Mouse (Mus musculus) kidney, postnatal 0 days (tissue): Measurements from ENCODE around the gene Noct. TPM values are rescaled to one million over a fixed set of nuclear protein-coding genes. Genes with fewer than 3 reads are reported as not detected.
"Not testable (repeated sequence)": the region's sequence is repeated elsewhere in the genome, so short reads cannot be mapped to it uniquely, and the experiment has no call there.

Experiments
- ATAC-seq: fragments of 200-750 bp; cut with Nextera tagmentation; replicated peaks from 2 replicates; pipeline ENCODE4 v1.8.0; 2017; ENCODE audit warnings: low read depth, moderate number of reproducible peaks, moderate TSS enrichment, moderate library complexity; ENCODE audit not compliant: low FRiP score
- DNase-seq: peaks from one replicate; pipeline ENCODE4 v3.0.0-alpha.2; 2016; ENCODE audit warnings: low spot score
- H3K27ac ChIP-seq: fragments of 300-500 bp; sonication (generic); 2 replicates; pipeline ENCODE4 v1.5.1; 2014; ENCODE audit warnings: mild to moderate bottlenecking
- H3K27me3 ChIP-seq: fragments of 300-500 bp; sonication (generic); 2 replicates; pipeline ENCODE4 v1.6.1; 2014; ENCODE audit warnings: low read length, mixed read lengths; ENCODE audit not compliant: insufficient read depth
- H3K36me3 ChIP-seq: fragments of 300-500 bp; sonication (generic); 2 replicates; pipeline ENCODE4 v1.6.1; 2014; ENCODE audit warnings: low read length, mixed read lengths; ENCODE audit not compliant: insufficient read depth
- H3K4me1 ChIP-seq: fragments of 300-500 bp; sonication (generic); replicated peaks from 2 replicates; pipeline ENCODE4 v1.6.1; 2014; ENCODE audit warnings: antibody characterized with exemption, low read length, mixed read lengths; ENCODE audit not compliant: insufficient read depth
- H3K4me2 ChIP-seq: fragments of 300-500 bp; sonication (generic); 2 replicates; pipeline ENCODE4 v1.6.1; 2014; ENCODE audit warnings: mild to moderate bottlenecking, low read length, moderate library complexity, mixed read lengths
- H3K4me3 ChIP-seq: fragments of 300-500 bp; sonication (generic); replicated peaks from 2 replicates; pipeline ENCODE4 v1.5.1; 2014; ENCODE audit warnings: low read depth, low read length
- H3K9ac ChIP-seq: fragments of 300-500 bp; sonication (generic); 2 replicates; pipeline ENCODE4 v1.6.1; 2014; ENCODE audit warnings: low read depth, low read length
- H3K9me3 ChIP-seq: fragments of 300-500 bp; sonication (generic); replicated peaks from 2 replicates; pipeline ENCODE4 v1.6.1; 2016; ENCODE audit warnings: low read length, inconsistent platforms, mixed read lengths
- CTCF ChIP-seq: IDR thresholded peaks from 2 replicates; pipeline ENCODE4 v1.5.1; 2016; ENCODE audit warnings: antibody characterized with exemption, low read depth, mild to moderate bottlenecking, moderate library complexity
- WGBS: fragments of 180-500 bp; shearing (Covaris S2); extraction: QIAGEN DNeasy Blood & Tissue Kit; methylation state at CpG from one replicate; pipeline ENCODE4 v1.1.7; 2014; 5-methylcytosine and 5-hydroxymethylcytosine counted together
- polyA plus RNA-seq: library from polyadenylated mRNA; unstranded; fragments of >200 nt; fragmentation: Nextera tagmentation; extraction: Ambion mirVana; gene quantifications from 2 replicates; pipeline ENCODE4 v1.2.1, GENCODE M21; 2015

The Noct gene
- polyA plus RNA-seq: 6.0 and 7.1 TPM in 2 replicates

DNA sequence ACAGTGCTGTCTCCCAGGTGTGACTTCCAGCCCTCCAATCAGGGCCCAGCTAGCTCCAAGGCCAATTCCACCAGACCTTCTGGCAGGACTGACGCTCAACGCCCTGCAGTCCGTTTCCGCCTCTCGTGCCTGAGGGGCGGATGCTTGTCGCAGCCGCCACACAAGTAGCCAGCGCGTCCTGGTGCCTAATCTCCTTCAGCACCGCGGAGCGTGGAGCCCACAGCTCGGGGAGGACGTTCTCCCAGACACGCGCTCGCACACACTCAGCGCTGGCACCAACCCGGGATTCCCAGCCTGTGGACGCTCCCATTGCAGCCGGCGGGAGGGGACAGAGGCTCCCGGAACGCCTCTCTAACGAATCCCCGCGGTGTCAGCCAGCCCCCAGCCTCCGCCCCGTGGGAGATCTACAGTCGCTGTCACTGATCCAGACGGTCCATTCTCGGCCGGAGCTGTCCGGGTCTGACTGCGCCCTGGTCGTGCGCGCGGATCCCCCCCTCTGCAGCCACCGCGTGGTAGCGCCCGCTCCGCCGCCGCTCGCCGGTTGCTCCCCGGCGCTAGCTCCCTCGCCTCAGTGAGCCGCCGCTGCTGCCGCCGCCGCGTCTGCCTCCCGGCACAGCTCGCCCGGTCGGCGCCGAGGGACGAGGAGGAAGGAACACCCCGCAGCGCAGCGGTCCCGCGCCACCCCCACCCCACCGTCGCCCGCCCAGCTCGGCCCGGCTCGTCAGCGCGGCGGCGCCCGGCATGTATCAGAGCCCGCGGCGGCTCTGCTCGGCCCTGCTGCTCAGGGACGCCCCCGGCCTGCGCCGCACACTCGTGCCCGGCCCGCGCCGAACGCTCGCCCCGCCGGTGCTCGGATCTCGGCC, at the start of gene Noct:
Gene Noct (plus strand): TSS at position 85 of the 863 bp plus-strand sequence.
- Histone ChIP-seq H3K4me3 (peak within 1 kb of the TSS; percentile 81), H3K9ac (peak within 1 kb of the TSS; percentile 80), H3K4me1 (peaks cover 20% of the 10 kb centered on the region), H3K27me3 (no peaks in the 10 kb centered on the region), H3K9me3 (no peaks in the 10 kb centered on the region), H3K27ac (peak within 1 kb of the TSS; percentile 97), H3K36me3 (no peaks in the 10 kb centered on the region), H3K4me2 (peak within 1 kb of the TSS; percentile 90)
- DNase-seq (peak; percentile 90), ATAC-seq (peak; percentile 91)
- TF ChIP-seq CTCF: no peak
- under 1% methylated on average over 93 of the region's 100 CpGs for WGBS

GRCm38 (mm10) chr3:51178158-51178557, 46.1 kb upstream of the Noct start:
- Histone ChIP-seq H3K27ac (no peak overlapping the region), H3K4me3 (no peak overlapping the region), H3K4me2 (no peak overlapping the region), H3K36me3 (no peaks in the 10 kb centered on the region), H3K9me3 (no peaks in the 10 kb centered on the region), H3K4me1 (no peaks in the 10 kb centered on the region), H3K9ac (no peak overlapping the region), H3K27me3 (no peaks in the 10 kb centered on the region)
- ATAC-seq (no peak), DNase-seq (no peak)
- WGBS: 44% methylated on average over 10 of the region's 10 CpGs
- TF ChIP-seq CTCF: peak; percentile 39; the same call in 1 of the 2 replicates

- DNase-seq (no peak), ATAC-seq (no peak)
- H3K4me3 ChIP-seq: no peak overlapping the region
- no peaks in the 10 kb centered on the region for H3K36me3 ChIP-seq
- no peak overlapping the region for H3K4me2 ChIP-seq
- H3K4me1 ChIP-seq: no peaks in the 10 kb centered on the region
- WGBS: 87% methylated on average over 6 of the region's 6 CpGs
- no peaks in the 10 kb centered on the region for H3K27me3 ChIP-seq
- H3K9me3 ChIP-seq: no peaks in the 10 kb centered on the region
- no peak overlapping the region for H3K9ac ChIP-seq
- H3K27ac ChIP-seq: no peak overlapping the region
- no peak for TF ChIP-seq CTCF
Observed at GRCm38 (mm10) chr3:51179460-51180146, 44.6 kb upstream of the Noct start.

DNA sequence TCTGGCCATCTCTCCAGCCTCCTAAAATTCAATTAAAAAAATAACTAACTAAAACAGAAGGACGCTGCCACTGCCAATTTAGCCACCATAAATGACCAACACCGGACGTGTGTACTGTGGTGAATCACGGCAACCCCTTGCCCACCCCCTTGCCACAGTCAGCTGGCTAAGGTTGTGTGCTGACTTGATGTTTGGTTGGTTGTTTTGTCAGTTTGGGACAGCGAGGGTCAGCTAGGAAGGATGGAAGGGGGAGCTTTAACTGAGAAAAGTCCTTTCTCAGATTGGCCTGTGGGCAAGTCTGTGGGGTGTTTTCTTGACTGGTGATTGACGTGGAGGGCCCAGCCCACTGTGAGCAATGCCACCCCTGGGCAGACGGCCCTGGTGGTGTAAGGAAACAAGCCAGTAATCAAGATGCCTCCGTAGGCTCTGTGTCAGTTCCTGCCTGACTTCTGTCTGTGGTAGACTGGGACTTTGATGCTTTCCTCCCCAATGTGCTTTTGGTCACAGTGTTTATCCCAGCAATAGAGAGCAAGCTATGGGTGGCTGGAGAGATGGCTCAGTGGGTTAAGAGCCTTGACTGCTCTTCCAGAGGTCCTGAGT, 43.8 kb upstream of the Noct start:
- no peaks in the 10 kb centered on the region for H3K36me3 ChIP-seq
- no peak overlapping the region for H3K27ac ChIP-seq
- H3K4me2 ChIP-seq: no peak overlapping the region
- TF ChIP-seq CTCF: no peak
- ATAC-seq (no peak), DNase-seq (no peak)
- no peak overlapping the region for H3K4me3 ChIP-seq
- no peaks in the 10 kb centered on the region for H3K9me3 ChIP-seq
- no peak overlapping the region for H3K9ac ChIP-seq
- no peaks in the 10 kb centered on the region for H3K4me1 ChIP-seq
- 84% methylated on average over 8 of the region's 8 CpGs for WGBS
- H3K27me3 ChIP-seq: no peaks in the 10 kb centered on the region

DNA sequence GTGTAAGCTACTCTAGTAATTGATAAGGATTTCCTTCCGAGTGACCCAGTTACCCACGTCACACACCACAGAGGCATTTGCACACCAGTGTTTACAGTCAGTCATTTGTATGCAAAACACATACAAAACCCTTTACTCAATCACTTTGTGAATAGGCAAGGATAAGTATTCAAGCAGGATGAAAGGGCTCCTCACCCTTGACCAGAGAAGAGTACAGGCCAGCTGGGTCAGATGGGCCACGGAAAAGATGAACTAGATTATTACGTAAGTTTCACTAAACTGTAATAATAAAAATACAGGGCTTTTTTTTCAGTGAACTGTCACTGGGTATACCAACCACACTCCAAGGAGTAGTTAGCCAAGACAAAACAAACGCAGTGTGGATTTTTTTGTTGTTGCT, 41.8 kb upstream of the Noct start:
- no peak overlapping the region for H3K4me3 ChIP-seq
- H3K27me3 ChIP-seq: no peaks in the 10 kb centered on the region
- no peak for DNase-seq
- no peak overlapping the region for H3K9ac ChIP-seq
- H3K36me3 ChIP-seq: no peaks in the 10 kb centered on the region
- H3K9me3 ChIP-seq: no peaks in the 10 kb centered on the region
- no peak overlapping the region for H3K27ac ChIP-seq
- no peak for TF ChIP-seq CTCF
- WGBS: 81% methylated on average over 5 of the region's 5 CpGs
- no peak overlapping the region for H3K4me2 ChIP-seq
- no peak for ATAC-seq
- H3K4me1 ChIP-seq: no peaks in the 10 kb centered on the region; the same call in 1 of the 2 replicates

DNA sequence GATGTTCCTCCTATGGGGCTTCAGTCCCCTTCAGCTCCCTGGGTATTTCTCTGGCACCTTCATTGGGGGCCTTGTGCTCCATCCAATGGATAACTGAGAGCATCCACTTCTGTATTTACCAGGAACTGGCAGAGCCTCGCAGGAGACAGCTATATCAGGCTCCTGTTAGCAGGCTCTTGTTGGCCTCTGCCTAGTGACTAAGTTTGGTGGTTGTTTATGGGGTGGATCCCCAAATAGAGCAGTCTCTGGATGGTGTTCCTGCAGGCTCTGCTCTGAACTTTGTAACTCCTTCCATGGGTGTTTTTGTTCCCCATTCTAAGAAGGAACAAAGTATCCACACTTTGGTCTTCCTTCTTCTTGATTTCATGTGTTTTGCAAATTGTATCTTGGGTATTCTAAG, 40.7 kb upstream of the Noct start:
- H3K4me1 ChIP-seq: not testable (repeated sequence)
- WGBS: 75% methylated on average over 1 of the region's 1 CpGs

GRCm38 (mm10) chr3:51183967-51184366, 40.3 kb upstream of the Noct start:
- 95% methylated on average over 3 of the region's 3 CpGs for WGBS
- H3K4me2 ChIP-seq, DNase-seq, H3K36me3 ChIP-seq, H3K27ac ChIP-seq, H3K27me3 ChIP-seq, ATAC-seq, H3K4me3 ChIP-seq, H3K9ac ChIP-seq, H3K9me3 ChIP-seq, H3K4me1 ChIP-seq: not testable (repeated sequence)

More for the DNA sequence above, 40.7 kb upstream of the Noct start:
- H3K27ac ChIP-seq, H3K4me2 ChIP-seq, H3K27me3 ChIP-seq, ATAC-seq, H3K9me3 ChIP-seq, H3K4me3 ChIP-seq, DNase-seq, H3K36me3 ChIP-seq, H3K9ac ChIP-seq: not testable (repeated sequence)
